Mouse (Mus musculus) CD4-positive naive resting alpha-beta T cell, adult 57 days (primary cell): ENCODE measurements around the gene 4930595M18Rik. TPM values are rescaled to one million over a fixed set of nuclear protein-coding genes. Genes with fewer than 3 reads are reported as not detected.

Experiments
- total RNA-seq: library from RNA; stranded (reverse); gene quantifications from one replicate; pipeline ENCODE4 v1.2.4, GENCODE M21; 2023

The 4930595M18Rik gene
- total RNA-seq: not detected

DNA sequence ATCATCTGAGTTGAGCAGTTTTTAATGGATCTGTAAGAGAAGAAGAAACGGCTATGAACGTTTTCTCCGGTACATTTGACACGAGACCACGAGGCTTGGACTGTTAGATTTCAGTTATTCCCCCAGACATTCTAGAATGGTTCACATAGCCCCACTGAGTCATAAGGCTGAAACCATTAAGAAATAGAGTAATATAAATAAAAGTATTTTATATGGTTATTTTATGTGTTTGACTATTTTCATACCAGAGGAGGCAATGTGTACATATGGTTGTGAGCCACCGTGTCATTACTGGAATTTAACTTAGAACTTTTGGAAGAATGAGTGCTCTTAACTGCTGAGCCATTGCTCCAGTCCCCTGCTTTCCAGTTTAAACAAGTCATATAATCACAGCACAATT is at the start of gene 4930595M18Rik:
Gene 4930595M18Rik (minus strand): TSS at position 101 of the 400 bp plus-strand sequence.

